Mouse (Mus musculus) forebrain, postnatal 0 days (tissue): ENCODE data around the gene Pde4dip. TPM values are rescaled to one million over a fixed set of nuclear protein-coding genes. Genes with fewer than 3 reads are reported as not detected.

Experiments
- ATAC-seq: fragments of 200-750 bp; cut with Nextera tagmentation; 2 replicates; pipeline ENCODE4 v1.8.0; 2017; ENCODE audit warnings: mild to moderate bottlenecking, moderate library complexity
- DNase-seq: peaks from one replicate; pipeline ENCODE4 v3.0.0-alpha.2; 2015
- H3K27ac ChIP-seq: fragments of 300-500 bp; sonication (generic); 2 replicates; pipeline ENCODE4 v1.5.1; 2014; ENCODE audit warnings: low read depth, mild to moderate bottlenecking, antibody characterized with exemption, low read length, moderate library complexity, mixed read lengths
- H3K27me3 ChIP-seq: fragments of 300-500 bp; sonication (generic); 2 replicates; pipeline ENCODE4 v1.6.1; 2014; ENCODE audit warnings: mild to moderate bottlenecking, low read length, mixed read lengths; ENCODE audit not compliant: insufficient read depth
- H3K36me3 ChIP-seq: fragments of 300-500 bp; sonication (generic); 2 replicates; pipeline ENCODE4 v1.6.1; 2014; ENCODE audit warnings: mild to moderate bottlenecking, moderate library complexity; ENCODE audit not compliant: insufficient read depth
- H3K4me1 ChIP-seq: fragments of 300-500 bp; sonication (generic); 2 replicates; pipeline ENCODE4 v1.6.1; 2014; ENCODE audit warnings: antibody characterized with exemption; ENCODE audit not compliant: insufficient read depth
- H3K4me2 ChIP-seq: fragments of 300-500 bp; sonication (generic); 2 replicates; pipeline ENCODE4 v1.6.1; 2014; ENCODE audit warnings: low read depth, mild to moderate bottlenecking, moderate library complexity
- H3K4me3 ChIP-seq: fragments of 300-500 bp; sonication (generic); 2 replicates; pipeline ENCODE4 v1.5.1; 2014; ENCODE audit warnings: low read depth, low read length, mixed read lengths
- H3K9ac ChIP-seq: fragments of 300-500 bp; sonication (generic); 2 replicates; pipeline ENCODE4 v1.6.1; 2014; ENCODE audit warnings: mild to moderate bottlenecking
- H3K9me3 ChIP-seq: fragments of 300-500 bp; sonication (generic); 2 replicates; pipeline ENCODE4 v1.6.1; 2016; ENCODE audit warnings: low read length
- CTCF ChIP-seq: sonication (generic); IDR thresholded peaks from 2 replicates; pipeline ENCODE4 v1.5.1; 2016; ENCODE audit warnings: antibody characterized with exemption, control low read depth, low read depth
- WGBS: fragments of 180-500 bp; shearing (Covaris S2); extraction: QIAGEN DNeasy Blood & Tissue Kit; methylation state at CpG from one replicate; pipeline ENCODE4 v1.1.7; 2014; 5-methylcytosine and 5-hydroxymethylcytosine counted together
- polyA plus RNA-seq: library from polyadenylated mRNA; unstranded; fragments of >200 nt; fragmentation: Nextera tagmentation; extraction: Ambion mirVana; gene quantifications from 2 replicates; pipeline ENCODE4 v1.2.1, GENCODE M21; 2015
- total RNA-seq: library from RNA; depleted of rRNA; stranded (reverse); fragments of >200 nt; gene quantifications from 2 replicates; pipeline ENCODE4 v1.2.3, GENCODE M21; 2014

Pde4dip gene
- total and polyA plus RNA-seq, 2 experiments from 2014 or later = 53.1 to 118 TPM

GRCm38 (mm10) chr3:97840439-97840838 is 48.1 kb downstream of the Pde4dip start:
- no peak overlapping the region for H3K27ac ChIP-seq
- 0 out of 2 replicates have a peak, but pooled peaks have one; percentile 8 for TF ChIP-seq CTCF
- no peaks in the 10 kb centered on the region for H3K9me3 ChIP-seq
- no peak overlapping the region for H3K4me3 ChIP-seq
- no peaks in the 10 kb centered on the region for H3K27me3 ChIP-seq
- no peak overlapping the region for H3K4me2 ChIP-seq
- ATAC-seq (no peak), DNase-seq (no peak)
- H3K4me1 ChIP-seq = no peaks in the 10 kb centered on the region
- no peak overlapping the region for H3K9ac ChIP-seq
- H3K36me3 ChIP-seq = peaks cover 13% of the 10 kb centered on the region; the same call in 1 of the 2 replicates

- no peaks in the 10 kb centered on the region for H3K27me3 ChIP-seq
- peaks cover 3% of the 10 kb centered on the region; the same call in 1 of the 2 replicates for H3K36me3 ChIP-seq
- H3K9me3 ChIP-seq = no peaks in the 10 kb centered on the region
- DNase-seq = no peak
- 91% methylated on average over 5 of the region's 5 CpGs for whole genome bisulfite sequencing
- H3K4me1 ChIP-seq = no peaks in the 10 kb centered on the region
- TF ChIP-seq CTCF = no peak
- H3K9ac ChIP-seq = no peak overlapping the region
- ATAC-seq = no peak
- H3K27ac ChIP-seq = no peak overlapping the region
- no peak overlapping the region for H3K4me3 ChIP-seq
- H3K4me2 ChIP-seq = no peak overlapping the region
Measured at GRCm38 (mm10) chr3:97835888-97836287, 52.6 kb downstream of the Pde4dip start.

- 24% methylated on average over 1 of the region's 1 CpGs for WGBS
- no peak for ATAC-seq
- DNase-seq = no peak
Measured at GRCm38 (mm10) chr3:97834625-97835024, 53.9 kb downstream of the Pde4dip start.

GRCm38 (mm10) chr3:97831564-97832320 is 56.8 kb downstream of the Pde4dip start:
- Histone ChIP-seq H3K9me3 (no peaks in the 10 kb centered on the region), H3K4me1 (no peaks in the 10 kb centered on the region; the same call in 1 of the 2 replicates), H3K4me3 (no peak overlapping the region), H3K4me2 (no peak overlapping the region), H3K27ac (no peak overlapping the region), H3K9ac (no peak overlapping the region), H3K36me3 (no peaks in the 10 kb centered on the region), H3K27me3 (no peaks in the 10 kb centered on the region)
- WGBS = 90% methylated on average over 15 of the region's 15 CpGs
- no peak for TF ChIP-seq CTCF
- DNase-seq = no peak
- ATAC-seq = no peak

More at GRCm38 (mm10) chr3:97834625-97835024, 53.9 kb downstream of the Pde4dip start:
- Histone ChIP-seq H3K4me3 (no peak overlapping the region), H3K27ac (no peak overlapping the region), H3K27me3 (no peaks in the 10 kb centered on the region), H3K9ac (no peak overlapping the region), H3K9me3 (no peaks in the 10 kb centered on the region), H3K36me3 (peaks cover 3% of the 10 kb centered on the region; the same call in 1 of the 2 replicates), H3K4me1 (no peaks in the 10 kb centered on the region; the same call in 1 of the 2 replicates), H3K4me2 (no peak overlapping the region)
- TF ChIP-seq CTCF = no peak

GRCm38 (mm10) chr3:97830622-97831021 is 57.9 kb downstream of the Pde4dip start:
- Histone ChIP-seq H3K4me2 (no peak overlapping the region), H3K27me3 (no peaks in the 10 kb centered on the region), H3K9me3 (no peaks in the 10 kb centered on the region), H3K27ac (no peak overlapping the region), H3K4me3 (no peak overlapping the region), H3K9ac (no peak overlapping the region), H3K4me1 (no peaks in the 10 kb centered on the region; the same call in 1 of the 2 replicates), H3K36me3 (no peaks in the 10 kb centered on the region)
- DNase-seq (no peak), ATAC-seq (no peak)
- 78% methylated on average over 2 of the region's 2 CpGs for WGBS
- no peak for TF ChIP-seq CTCF

- Histone ChIP-seq H3K9me3 (no peaks in the 10 kb centered on the region), H3K27ac (no peak overlapping the region), H3K9ac (no peak overlapping the region), H3K36me3 (no peaks in the 10 kb centered on the region), H3K27me3 (no peaks in the 10 kb centered on the region), H3K4me3 (no peak overlapping the region), H3K4me1 (no peaks in the 10 kb centered on the region; the same call in 1 of the 2 replicates), H3K4me2 (no peak overlapping the region)
- no peak for DNase-seq
- no peak for TF ChIP-seq CTCF
- WGBS = 23% methylated on average over 2 of the region's 2 CpGs
- peak; percentile 69; the same call in 1 of the 2 replicates for ATAC-seq
Measured at GRCm38 (mm10) chr3:97830122-97830521, 58.4 kb downstream of the Pde4dip start.

GRCm38 (mm10) chr3:97828286-97828685 is 60.2 kb downstream of the Pde4dip start:
- WGBS = 92% methylated on average over 4 of the region's 4 CpGs
- Histone ChIP-seq H3K36me3 (0 out of 2 replicates have a peak, but pooled peaks cover 4% of the 10 kb centered on the region), H3K4me2 (no peak overlapping the region), H3K4me3 (no peak overlapping the region), H3K9ac (no peak overlapping the region), H3K4me1 (no peaks in the 10 kb centered on the region; the same call in 1 of the 2 replicates), H3K27me3 (no peaks in the 10 kb centered on the region), H3K27ac (no peak overlapping the region), H3K9me3 (no peaks in the 10 kb centered on the region)
- DNase-seq = no peak
- TF ChIP-seq CTCF = no peak
- ATAC-seq = no peak
